Mouse (Mus musculus) cerebellum, adult 2 months (tissue): Measurements from ENCODE around the gene Btbd3.

Experiments used
- CTCF ChIP-seq: fragments of 200-500 bp; IDR thresholded peaks from 2 replicates; pipeline ENCODE4 v1.5.1; 2011; ENCODE audit warnings: low read depth, mild to moderate bottlenecking, control low read depth, low read length, moderate library complexity, borderline replicate concordance; ENCODE audit not compliant: insufficient read depth
- POLR2A ChIP-seq: fragments of 200-500 bp; IDR thresholded peaks from 2 replicates; pipeline ENCODE4 v1.6.1; 2011; ENCODE audit warnings: low read length, control low read depth, borderline replicate concordance; ENCODE audit not compliant: insufficient read depth

GRCm38 (mm10) chr2:138539655-138540054 is 283.3 kb downstream of the Btbd3 start:
- TF ChIP-seq CTCF, result no peak
- no peak for TF ChIP-seq POLR2A
